Mouse (Mus musculus) brain, embryonic 14.5 days (tissue): ENCODE data around the gene Hexb.

Source experiments
- CTCF ChIP-seq: fragments of 200-500 bp; IDR thresholded peaks from 2 replicates; pipeline ENCODE4 v1.5.1; 2012; ENCODE audit warnings: inconsistent platforms, mild to moderate bottlenecking, moderate library complexity, borderline replicate concordance; ENCODE audit not compliant: insufficient read depth, insufficient read length; ENCODE audit errors: extremely low read depth
- POLR2A ChIP-seq: fragments of 200-500 bp; IDR thresholded peaks from 2 replicates; pipeline ENCODE4 v1.6.1; 2012; ENCODE audit warnings: mild to moderate bottlenecking, inconsistent platforms, borderline replicate concordance; ENCODE audit not compliant: poor library complexity, insufficient read depth, insufficient read length, severe bottlenecking; ENCODE audit errors: extremely low read depth

GRCm38 (mm10) chr13:97235911-97236310, 37.8 kb upstream of the Hexb start:
- TF ChIP-seq CTCF, result no peak
- TF ChIP-seq POLR2A, result no peak
